Mouse (Mus musculus): ENCODE results near the gene Tnfrsf21. TPM values are rescaled to one million over a fixed set of nuclear protein-coding genes. Genes with fewer than 3 reads are reported as not detected.

Tnfrsf21 gene
- polyA plus RNA-seq, 1 experiment from 2014 or later = 24.9 TPM

GRCm38 (mm10) chr17:43058277-43059025 is 42.1 kb downstream of the Tnfrsf21 start:
- WGBS = 92% methylated on average over 11 of the region's 11 CpGs
- no peak for ATAC-seq (ENCODE audit: insufficient number of reproducible peaks, insufficient read depth, low FRiP score, low TSS enrichment, low read depth)

GRCm38 (mm10) chr17:43064705-43065104 is 48.4 kb downstream of the Tnfrsf21 start:
- H3K4me2 ChIP-seq = no peak overlapping the region
- H3K9ac ChIP-seq = no peak overlapping the region
- H3K9me3 ChIP-seq = no peaks in the 10 kb centered on the region
- H3K27me3 ChIP-seq = no peaks in the 10 kb centered on the region
- no peaks in the 10 kb centered on the region for H3K4me1 ChIP-seq
- 97% methylated on average over 6 of the region's 6 CpGs for WGBS
- no peak for ATAC-seq (ENCODE audit: insufficient number of reproducible peaks, insufficient read depth, low FRiP score, low TSS enrichment, low read depth)
- H3K4me3 ChIP-seq = no peak overlapping the region
- peaks cover 16% of the 10 kb centered on the region for H3K36me3 ChIP-seq
- no peak overlapping the region for H3K27ac ChIP-seq

More at GRCm38 (mm10) chr17:43058277-43059025, 42.1 kb downstream of the Tnfrsf21 start:
- no peak overlapping the region for H3K4me2 ChIP-seq
- no peak overlapping the region for H3K27ac ChIP-seq
- H3K27me3 ChIP-seq = no peaks in the 10 kb centered on the region
- H3K9me3 ChIP-seq = no peaks in the 10 kb centered on the region
- no peaks in the 10 kb centered on the region for H3K36me3 ChIP-seq
- H3K4me1 ChIP-seq = no peaks in the 10 kb centered on the region
- H3K9ac ChIP-seq = no peak overlapping the region
- no peak overlapping the region for H3K4me3 ChIP-seq

- no peaks in the 10 kb centered on the region for H3K27me3 ChIP-seq
- H3K4me3 ChIP-seq = no peak overlapping the region
- no peaks in the 10 kb centered on the region for H3K9me3 ChIP-seq
- no peak overlapping the region for H3K27ac ChIP-seq
- WGBS = 85% methylated on average over 7 of the region's 7 CpGs
- ATAC-seq (ENCODE audit: insufficient number of reproducible peaks, insufficient read depth, low FRiP score, low TSS enrichment, low read depth) = no peak
- peaks cover 23% of the 10 kb centered on the region for H3K36me3 ChIP-seq
- no peak overlapping the region for H3K9ac ChIP-seq
- no peak overlapping the region for H3K4me2 ChIP-seq
- H3K4me1 ChIP-seq = peaks cover 9% of the 10 kb centered on the region; the same call in 1 of the 2 replicates
Measured at GRCm38 (mm10) chr17:43068846-43069553, 52.6 kb downstream of the Tnfrsf21 start.

GRCm38 (mm10) chr17:43070946-43071345 is 54.6 kb downstream of the Tnfrsf21 start:
- H3K36me3 ChIP-seq = peaks cover 14% of the 10 kb centered on the region
- WGBS = 82% methylated on average over 2 of the region's 2 CpGs
- no peak for ATAC-seq (ENCODE audit: insufficient number of reproducible peaks, insufficient read depth, low FRiP score, low TSS enrichment, low read depth)

GRCm38 (mm10) chr17:43072142-43072786 is 55.9 kb downstream of the Tnfrsf21 start:
- Histone ChIP-seq H3K9ac (no peak overlapping the region), H3K27ac (no peak overlapping the region), H3K4me1 (peaks cover 14% of the 10 kb centered on the region), H3K4me2 (no peak overlapping the region), H3K4me3 (no peak overlapping the region), H3K9me3 (no peaks in the 10 kb centered on the region), H3K36me3 (peaks cover 11% of the 10 kb centered on the region; the same call in 1 of the 2 replicates), H3K27me3 (no peaks in the 10 kb centered on the region)
- ATAC-seq (ENCODE audit: insufficient number of reproducible peaks, insufficient read depth, low FRiP score, low TSS enrichment, low read depth) = no peak
- 69% methylated on average over 11 of the region's 11 CpGs for WGBS

More at GRCm38 (mm10) chr17:43070946-43071345, 54.6 kb downstream of the Tnfrsf21 start:
- no peak overlapping the region for H3K4me3 ChIP-seq
- H3K9me3 ChIP-seq = no peaks in the 10 kb centered on the region
- H3K4me2 ChIP-seq = no peak overlapping the region
- H3K9ac ChIP-seq = no peak overlapping the region
- H3K4me1 ChIP-seq = peaks cover 11% of the 10 kb centered on the region
- no peak overlapping the region for H3K27ac ChIP-seq
- no peaks in the 10 kb centered on the region for H3K27me3 ChIP-seq

- H3K27ac ChIP-seq = no peak overlapping the region
- H3K27me3 ChIP-seq = no peaks in the 10 kb centered on the region
- 46% methylated on average over 5 of the region's 5 CpGs for WGBS
- no peak overlapping the region for H3K4me2 ChIP-seq
- no peak overlapping the region for H3K9ac ChIP-seq
- no peak for ATAC-seq (ENCODE audit: insufficient number of reproducible peaks, insufficient read depth, low FRiP score, low TSS enrichment, low read depth)
- peaks cover 19% of the 10 kb centered on the region for H3K4me1 ChIP-seq
- 0 out of 2 replicates have a peak, but pooled peaks cover 7% of the 10 kb centered on the region for H3K36me3 ChIP-seq
- H3K4me3 ChIP-seq = no peak overlapping the region
- no peaks in the 10 kb centered on the region for H3K9me3 ChIP-seq
Measured at GRCm38 (mm10) chr17:43072787-43073148, 56.4 kb downstream of the Tnfrsf21 start.

- H3K27ac ChIP-seq = no peak overlapping the region
- H3K9ac ChIP-seq = no peak overlapping the region
- H3K4me1 ChIP-seq = peaks cover 20% of the 10 kb centered on the region
- no peak for ATAC-seq (ENCODE audit: insufficient number of reproducible peaks, insufficient read depth, low FRiP score, low TSS enrichment, low read depth)
- WGBS = 74% methylated on average over 5 of the region's 5 CpGs
- no peaks in the 10 kb centered on the region for H3K27me3 ChIP-seq
- no peaks in the 10 kb centered on the region for H3K9me3 ChIP-seq
- no peak overlapping the region for H3K4me3 ChIP-seq
- H3K4me2 ChIP-seq = no peak overlapping the region
- H3K36me3 ChIP-seq = 0 out of 2 replicates have a peak, but pooled peaks cover 7% of the 10 kb centered on the region
Measured at GRCm38 (mm10) chr17:43074391-43074790, 58.0 kb downstream of the Tnfrsf21 start.

- Histone ChIP-seq H3K9ac (no peak overlapping the region), H3K4me3 (no peak overlapping the region), H3K9me3 (no peaks in the 10 kb centered on the region), H3K36me3 (0 out of 2 replicates have a peak, but pooled peaks cover 7% of the 10 kb centered on the region), H3K4me2 (no peak overlapping the region), H3K27ac (no peak overlapping the region), H3K4me1 (peaks cover 20% of the 10 kb centered on the region), H3K27me3 (no peaks in the 10 kb centered on the region)
- ATAC-seq (ENCODE audit: insufficient number of reproducible peaks, insufficient read depth, low FRiP score, low TSS enrichment, low read depth) = no peak
- 47% methylated on average over 8 of the region's 8 CpGs for WGBS
Measured at GRCm38 (mm10) chr17:43075100-43075499, 58.7 kb downstream of the Tnfrsf21 start.

GRCm38 (mm10) chr17:43075937-43076336 is 59.6 kb downstream of the Tnfrsf21 start:
- H3K4me1 ChIP-seq = peaks cover 20% of the 10 kb centered on the region
- H3K27me3 ChIP-seq = no peaks in the 10 kb centered on the region
- H3K9ac ChIP-seq = no peak overlapping the region
- 0 out of 2 replicates have a peak, but pooled peaks cover 4% of the 10 kb centered on the region for H3K36me3 ChIP-seq
- ATAC-seq (ENCODE audit: insufficient number of reproducible peaks, insufficient read depth, low FRiP score, low TSS enrichment, low read depth) = no peak
- H3K4me2 ChIP-seq = no peak overlapping the region
- H3K27ac ChIP-seq = no peak overlapping the region
- 80% methylated on average over 8 of the region's 8 CpGs for WGBS
- no peaks in the 10 kb centered on the region for H3K9me3 ChIP-seq
- no peak overlapping the region for H3K4me3 ChIP-seq

GRCm38 (mm10) chr17:43076801-43077493 is 60.6 kb downstream of the Tnfrsf21 start:
- peak overlapping the region; percentile 62; the same call in 1 of the 2 replicates for H3K27ac ChIP-seq
- no peaks in the 10 kb centered on the region for H3K9me3 ChIP-seq
- H3K36me3 ChIP-seq = no peaks in the 10 kb centered on the region
- H3K4me1 ChIP-seq = peaks cover 20% of the 10 kb centered on the region
- H3K27me3 ChIP-seq = no peaks in the 10 kb centered on the region
- ATAC-seq (ENCODE audit: insufficient number of reproducible peaks, insufficient read depth, low FRiP score, low TSS enrichment, low read depth) = peak; percentile 69
- no peak overlapping the region for H3K4me3 ChIP-seq
- 34% methylated on average over 18 of the region's 18 CpGs for WGBS
- 0 out of 2 replicates have a peak overlapping the region, but pooled peaks have one; percentile 32 for H3K9ac ChIP-seq
- peak overlapping the region; percentile 37 for H3K4me2 ChIP-seq

- no peaks in the 10 kb centered on the region for H3K9me3 ChIP-seq
- H3K27ac ChIP-seq = peak overlapping the region; percentile 62; the same call in 1 of the 2 replicates
- 0 out of 2 replicates have a peak overlapping the region, but pooled peaks have one; percentile 32 for H3K9ac ChIP-seq
- no peak overlapping the region for H3K4me3 ChIP-seq
- peak overlapping the region; percentile 37 for H3K4me2 ChIP-seq
- no peak for ATAC-seq (ENCODE audit: insufficient number of reproducible peaks, insufficient read depth, low FRiP score, low TSS enrichment, low read depth)
- H3K36me3 ChIP-seq = no peaks in the 10 kb centered on the region
- 44% methylated on average over 4 of the region's 4 CpGs for WGBS
- H3K4me1 ChIP-seq = peaks cover 18% of the 10 kb centered on the region
- no peaks in the 10 kb centered on the region for H3K27me3 ChIP-seq
Measured at GRCm38 (mm10) chr17:43077540-43077939, 61.2 kb downstream of the Tnfrsf21 start.
